Comparison of ENCODE assay signal across 8 mouse cellular contexts in the genomic region with DNA sequence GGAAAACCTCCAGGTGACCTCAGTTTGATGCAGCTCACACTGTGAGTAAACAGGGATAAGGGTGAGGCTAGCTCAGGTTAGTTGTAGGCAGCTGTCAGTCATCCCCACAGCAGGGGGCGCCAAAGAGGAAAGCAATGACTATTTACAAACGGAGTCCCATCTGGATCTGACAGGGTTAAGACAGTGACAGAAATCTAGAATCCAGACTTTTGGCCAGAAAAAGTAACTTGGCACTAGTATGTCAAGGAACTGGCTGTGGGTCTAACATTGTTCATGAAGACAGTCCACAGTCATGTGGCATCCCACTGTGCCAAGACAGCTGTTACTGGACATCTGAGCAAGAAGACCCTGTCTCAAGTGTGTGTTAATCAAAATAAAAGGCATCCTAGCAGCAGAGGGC. TPM values are rescaled to one million over a fixed set of nuclear protein-coding genes. Genes with fewer than 3 reads are reported as not detected.
A peak's percentile ranks its signal among the peaks of the same experiment; 100 is the strongest.
DNase-seq lines count a peak whose midpoint lies in the region; TF ChIP-seq lines count a peak whose summit lies in the region.

No protein-coding gene starts in this region.

- peak overlapping the region; percentile 60 for H3K27ac ChIP-seq in macrophage
- no peak overlapping the region for H3K27ac ChIP-seq in cerebellum, adult 2 months (ENCODE audit: insufficient read depth, low read length)

- H3K27me3 ChIP-seq in cerebellum, adult 2 months (ENCODE audit: control insufficient read depth, insufficient read depth, low read length): no peaks in the 10 kb centered on the region

- TF ChIP-seq POLR2A in lung, adult 2 months (IDR thresholded peaks at IDR 0.05; ENCODE audit: borderline replicate concordance, extremely low read depth, low read depth, low read length): no peak
- no peak for TF ChIP-seq POLR2A in cerebellum, adult 2 months (IDR thresholded peaks at IDR 0.05; ENCODE audit: borderline replicate concordance, insufficient read depth, low read length)

- DNase-seq in embryo, embryonic 10 days (ENCODE audit: low spot score): peak; percentile 57
- DNase-seq in embryo, embryonic 9.5 days (ENCODE audit: extremely low spot score): no peak
- DNase-seq in lung, adult 2 months: peak; percentile 37
- no peak for DNase-seq in lung, postnatal 25 days (ENCODE audit: low spot score)
- peak; percentile 34 for DNase-seq in embryo, embryonic 11 days
- DNase-seq in thymus, postnatal 4 days: peak; percentile 87
- no peak for DNase-seq in cerebellum, adult 2 months

- H3K4me3 ChIP-seq in lung, adult 2 months (replicated peaks; ENCODE audit: extremely low read depth, low read depth, low read length): no peak overlapping the region
- no peak overlapping the region for H3K4me3 ChIP-seq in macrophage (ENCODE audit: inconsistent target)
- H3K4me3 ChIP-seq in cerebellum, adult 2 months (replicated peaks; ENCODE audit: insufficient read depth, low read depth, low read length): no peak overlapping the region

- TF ChIP-seq CTCF in lung, adult 2 months (IDR thresholded peaks at IDR 0.05; ENCODE audit: insufficient read depth, low read length): peak; percentile 68
- TF ChIP-seq CTCF in cerebellum, adult 2 months (IDR thresholded peaks at IDR 0.05; ENCODE audit: borderline replicate concordance, insufficient read depth, low read depth, low read length): no peak

- no peaks in the 10 kb centered on the region for H3K36me3 ChIP-seq in macrophage (ENCODE audit: inconsistent target)

- no peaks in the 10 kb centered on the region for H3K4me1 ChIP-seq in lung, adult 2 months (ENCODE audit: control insufficient read depth, insufficient read depth, low read length)
- H3K4me1 ChIP-seq in cerebellum, adult 2 months (ENCODE audit: control insufficient read depth, insufficient read depth, low read length): no peaks in the 10 kb centered on the region

- WGBS in lung, adult 2 months: 12% methylated on average over 2 of the region's 2 CpGs
- 20% methylated on average over 2 of the region's 2 CpGs for WGBS in macrophage (ENCODE audit: missing documents)
- WGBS in cerebellum, adult 2 months: 1% methylated on average over 2 of the region's 2 CpGs

- peaks cover 9% of the 10 kb centered on the region; the same call in 1 of the 2 replicates for H3K79me2 ChIP-seq in macrophage (ENCODE audit: inconsistent target)

RNA-seq across cellular contexts. Expression of a gene that starts 10.0 kb away (rescaled TPM):
- 16.6 and 19.5 TPM in 2 replicates for polyA plus RNA-seq in lung, adult 2 months (2012; rRNA removed)
- 100 to 1,000 TPM in 5 of 26 experiments, 10 to 100 TPM in 21; 37.9 to 115 (median 78.3) TPM for total RNA-seq in macrophage (2018; cell fraction: chromatin; rRNA removed)
- 10 to 100 TPM; 26.3 to 45.4 (median 36.3) TPM for total RNA-seq in macrophage (2018; cell fraction: cytosol; rRNA removed)
- total RNA-seq in macrophage (2018; cell fraction: nucleus; rRNA removed): 10 to 100 TPM; 30.6 to 83.4 (median 48.7) TPM
- 29.7 to 70.2 TPM (median 32.1 TPM) in 3 replicates for polyA plus RNA-seq in macrophage (2018)
- polyA plus RNA-seq in cerebellum, adult 2 months (2012; rRNA removed): 25.1 and 27.9 TPM in 2 replicates

Comparison
In these comparisons a context has a peak if more than half of its experiments do, and no peak if none do; other contexts are left out.
1. DNase-seq: peak in embryo, embryonic 10 days (single experiment), lung, adult 2 months (single experiment), embryo, embryonic 11 days (single experiment) and thymus, postnatal 4 days (single experiment); none in embryo, embryonic 9.5 days (single experiment), lung, postnatal 25 days (single experiment) and cerebellum, adult 2 months (0 of 2).